Mouse (Mus musculus): Measurements from ENCODE around the gene Plscr5.

Gene Plscr5

DNA sequence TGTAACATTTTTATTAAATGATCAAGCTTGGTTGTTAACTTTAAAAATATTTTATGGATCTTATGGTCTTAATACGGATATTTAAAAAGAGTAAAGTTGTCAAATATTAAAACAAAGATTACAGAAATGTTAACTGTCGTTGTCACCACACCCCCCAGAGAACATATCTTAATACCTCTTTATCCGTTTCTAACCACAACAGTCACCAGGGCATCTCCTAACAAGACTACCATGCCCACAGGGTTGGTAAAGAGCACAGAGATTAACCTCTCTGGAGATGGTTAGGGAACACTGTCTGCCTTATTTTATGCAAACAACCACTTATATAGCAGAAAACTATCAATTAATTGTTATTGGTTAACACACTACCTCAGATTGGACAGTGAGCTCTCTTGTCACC is 34.1 kb downstream of the Plscr5 start:
- DNase-seq (ENCODE audit: low spot score in 2 of 2) = no peak

DNA sequence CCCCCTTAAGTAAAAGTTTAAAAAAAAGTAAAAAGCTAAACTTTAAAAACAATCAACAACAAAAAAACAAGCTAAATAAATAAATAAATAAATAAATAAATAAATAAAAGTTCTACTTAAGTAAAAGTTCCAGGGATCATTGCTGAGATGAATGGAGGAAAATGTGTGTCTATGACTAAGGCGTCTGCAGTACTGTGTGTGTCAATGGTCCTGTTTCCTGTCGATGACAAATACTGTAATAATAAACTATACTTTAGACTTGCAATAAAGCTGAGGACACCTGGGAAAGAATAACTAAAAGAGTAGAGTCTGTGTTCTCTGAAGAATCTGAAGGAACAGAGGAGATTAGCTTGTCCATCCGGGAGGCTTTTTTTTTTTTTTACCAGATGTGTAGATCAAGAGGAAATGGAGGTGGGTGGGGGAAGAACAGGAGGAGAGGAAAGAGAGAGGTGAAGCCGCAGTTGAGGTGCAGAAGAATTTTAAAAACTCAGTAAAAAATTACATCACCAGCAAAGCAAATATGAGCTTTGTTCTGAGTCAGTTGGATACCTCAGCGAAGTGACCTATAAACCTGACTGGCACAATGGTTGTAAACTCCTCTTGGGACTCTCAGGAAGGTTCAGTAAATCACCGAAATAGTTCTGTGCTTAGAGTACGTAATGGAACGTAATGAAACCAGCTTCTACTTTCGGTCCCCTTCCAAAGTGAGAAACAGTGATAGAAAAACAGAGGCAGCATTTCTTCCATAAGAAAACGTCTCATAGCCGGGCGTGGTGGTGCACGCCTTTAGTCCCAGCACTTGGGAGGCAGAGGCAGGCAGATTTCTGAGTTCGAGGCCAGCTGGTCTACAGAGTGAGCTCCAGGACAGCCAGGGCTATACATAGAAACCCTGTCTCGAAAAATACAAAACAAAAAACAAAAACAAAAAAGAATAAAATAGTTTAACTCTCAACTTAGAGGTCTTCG is 36.4 kb downstream of the Plscr5 start:
- no peak for DNase-seq (ENCODE audit: low spot score in 2 of 2)

DNA sequence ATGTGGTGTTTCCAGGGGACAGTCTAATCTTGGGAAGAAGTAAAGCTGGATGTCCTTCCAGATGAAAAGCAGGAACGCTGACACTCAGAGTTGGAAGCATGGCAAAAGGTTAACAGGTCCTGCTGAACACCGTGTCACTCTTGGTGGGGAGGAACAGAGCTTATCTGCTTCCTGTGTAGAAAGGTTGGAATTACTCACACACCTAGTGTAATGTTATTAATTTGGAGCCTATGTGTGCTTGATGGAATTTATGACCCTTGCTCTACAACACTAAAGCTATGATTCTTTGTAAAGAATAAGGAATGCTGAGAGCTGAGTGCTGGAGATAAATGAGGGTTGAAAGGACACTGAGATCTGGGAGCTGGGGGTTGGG is 37.1 kb downstream of the Plscr5 start:
- DNase-seq (ENCODE audit: low spot score in 2 of 2) = no peak

DNA sequence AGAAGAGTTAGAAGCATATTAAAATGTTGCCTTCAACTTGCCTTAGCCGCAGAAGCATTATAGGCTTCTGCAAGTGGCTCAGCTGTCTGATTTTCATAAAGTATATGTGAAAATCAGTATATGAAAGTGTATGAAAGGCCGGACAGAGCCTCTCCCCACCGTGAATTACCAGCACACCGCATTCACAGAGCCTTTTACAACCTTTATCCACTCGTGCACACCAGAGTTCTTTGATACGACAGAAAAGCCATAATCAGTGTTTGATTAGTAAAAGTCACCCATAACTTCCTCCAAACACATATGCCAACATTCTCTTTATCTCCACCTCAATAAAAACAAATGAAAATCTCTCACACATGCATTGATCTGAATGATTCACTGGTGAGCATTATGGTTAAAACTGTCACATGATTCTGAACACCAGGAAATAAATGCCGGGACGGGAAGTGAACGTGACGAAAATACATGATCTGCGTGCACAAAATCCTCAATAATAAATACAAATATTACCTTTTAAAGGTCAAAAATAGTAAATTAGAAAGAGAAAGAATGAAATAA is 42.2 kb downstream of the Plscr5 start:
- DNase-seq (ENCODE audit: low spot score in 2 of 2) = no peak

DNA sequence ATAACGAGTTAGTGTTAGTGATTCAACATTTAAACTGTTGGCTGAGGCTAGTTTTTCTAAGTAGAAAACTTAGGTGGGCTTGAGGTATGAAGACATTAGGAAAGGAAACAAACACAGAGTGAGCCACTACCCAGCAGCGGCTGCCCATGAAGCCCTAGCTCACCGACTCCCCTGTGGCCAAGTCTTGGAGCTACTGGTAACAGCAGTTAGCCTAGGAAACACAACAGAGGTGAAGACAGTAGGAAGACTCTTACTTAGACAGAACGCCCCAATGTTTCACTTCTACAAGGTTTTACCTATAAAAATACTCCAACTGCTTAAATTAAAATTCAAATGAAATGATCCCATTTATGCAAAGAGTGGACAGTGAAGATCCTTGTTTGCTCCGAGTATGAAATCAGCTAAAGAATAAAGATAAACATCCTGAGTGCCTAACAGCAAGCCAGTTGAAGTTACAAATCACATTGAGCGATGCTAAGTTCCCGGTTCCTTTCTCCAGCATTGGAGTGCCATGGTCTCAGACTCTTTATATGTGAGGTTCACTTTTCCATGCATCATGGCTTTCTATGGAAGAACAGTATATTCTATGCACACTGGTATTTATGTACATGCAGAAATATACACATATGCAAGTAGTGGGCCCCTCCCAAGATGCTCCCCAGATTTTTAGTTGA is 56.2 kb downstream of the Plscr5 start:
- no peak for DNase-seq (ENCODE audit: low spot score in 2 of 2)

DNA sequence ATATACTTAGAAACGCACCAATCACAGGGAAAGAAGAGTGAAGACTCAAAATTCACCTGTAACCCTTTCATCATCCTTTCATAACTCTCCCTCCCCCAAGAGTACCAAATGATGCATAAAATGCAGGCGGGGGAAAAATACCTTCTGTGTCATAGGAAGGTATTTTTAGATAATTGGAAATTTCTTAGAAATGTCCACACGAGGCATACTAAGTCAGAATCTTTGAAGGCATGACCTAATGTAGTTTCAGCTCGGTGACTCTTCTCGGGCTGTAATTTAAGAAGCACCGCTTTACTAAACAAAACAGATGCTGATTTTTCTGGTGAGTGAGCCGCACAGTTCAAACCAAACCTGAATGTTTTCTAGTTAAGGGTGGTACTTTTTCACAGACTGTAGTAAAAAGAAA is 56.7 kb downstream of the Plscr5 start, which contains the start of gene Plscr1:
TSS of gene Plscr1 (plus strand) at position 304 of the 406 bp plus-strand sequence.
- DNase-seq (ENCODE audit: low spot score in 2 of 2) = no peak

DNA sequence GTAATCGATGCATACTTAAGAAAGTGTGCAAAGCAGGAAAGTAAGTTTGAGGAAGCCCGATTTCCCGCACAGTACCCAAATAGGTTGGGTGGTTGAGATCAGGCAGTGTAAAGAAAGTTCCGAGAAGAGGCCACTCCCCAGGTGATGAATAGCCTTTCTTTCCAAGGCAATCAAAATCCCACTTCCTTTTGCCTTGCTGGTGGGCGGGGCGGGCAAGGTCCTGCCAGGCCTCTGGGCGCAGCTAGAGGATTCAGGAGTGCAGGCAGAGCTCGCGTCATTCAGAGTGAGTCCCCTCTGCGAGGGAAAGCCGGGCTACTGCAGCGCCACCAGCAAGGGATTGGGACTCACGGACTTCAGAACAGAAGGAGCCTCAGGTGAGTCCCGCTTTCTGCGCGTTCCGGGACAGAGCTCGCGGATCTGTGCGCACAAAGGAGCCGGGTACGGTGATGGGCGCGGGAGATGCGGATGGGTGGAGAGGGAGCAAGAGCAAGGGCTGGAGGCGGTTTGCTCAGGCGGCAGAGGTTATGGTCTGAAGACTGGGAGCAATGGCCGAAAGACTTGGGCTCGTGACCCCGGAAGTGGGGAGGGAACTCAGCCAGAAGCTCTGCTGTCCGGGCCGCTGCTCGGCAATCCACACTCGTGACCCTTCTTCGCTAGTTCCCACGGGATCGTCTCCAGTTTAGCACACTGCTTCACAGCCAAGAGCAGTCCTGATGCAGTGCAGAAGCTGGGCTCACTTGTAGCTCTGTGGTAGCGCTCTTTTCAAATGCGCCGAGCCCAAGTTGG is 57.4 kb downstream of the Plscr5 start:
- peak; percentile 27 to 41 for DNase-seq (ENCODE audit: low spot score in 2 of 2)

DNA sequence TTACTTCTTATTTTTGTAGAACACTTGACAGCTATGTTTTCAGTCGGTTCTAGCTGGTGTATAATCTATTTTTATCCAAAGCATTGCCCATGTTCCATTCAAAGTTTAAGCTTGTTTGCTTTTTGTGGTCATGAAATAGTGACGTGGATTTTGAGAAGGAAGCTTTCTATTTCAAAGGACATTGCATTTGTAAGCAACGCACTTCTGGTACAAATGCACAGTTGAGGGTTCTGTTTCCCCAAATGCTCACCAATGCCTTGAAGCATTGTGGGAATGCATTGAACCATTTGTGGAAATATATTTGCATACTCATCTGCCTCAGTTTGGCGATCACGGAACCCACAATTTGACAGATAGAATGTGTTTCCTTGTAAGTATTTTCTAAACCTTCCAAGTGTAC is 60.0 kb downstream of the Plscr5 start:
- no peak for DNase-seq (ENCODE audit: low spot score in 2 of 2)

DNA sequence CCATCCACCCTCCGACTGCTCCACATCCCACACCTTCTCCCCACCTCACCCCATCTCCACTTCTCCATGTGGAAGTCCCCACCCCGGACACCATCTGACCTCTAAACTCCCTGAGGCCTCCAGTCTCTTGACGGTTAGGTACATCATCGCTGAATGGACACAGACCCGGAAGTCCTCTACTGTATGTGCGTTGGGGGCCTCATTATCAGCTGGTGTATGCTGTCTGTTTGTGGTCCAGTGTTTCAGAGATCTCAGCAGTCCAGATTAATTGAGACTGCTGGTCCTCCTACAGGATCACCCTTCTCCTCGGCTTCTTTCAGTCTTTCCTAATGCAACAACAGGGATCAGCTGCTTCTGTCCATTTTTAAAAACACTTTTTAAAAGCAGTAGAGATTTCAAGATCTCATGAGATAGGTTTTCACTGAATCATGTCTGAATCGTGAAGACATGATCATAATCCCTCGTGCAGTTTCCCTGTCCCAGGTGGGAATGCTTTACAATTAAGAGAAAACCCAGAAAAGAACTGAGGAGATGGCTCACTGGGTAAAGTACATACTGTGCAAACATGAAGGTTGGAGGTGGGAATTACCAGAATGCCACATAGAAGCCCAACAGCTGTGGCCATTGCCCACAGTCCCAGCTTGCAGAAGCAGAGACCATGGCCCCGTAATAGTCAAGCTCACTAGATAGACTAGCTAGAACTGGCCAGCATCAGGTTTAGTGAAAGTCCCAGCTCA is 61.0 kb downstream of the Plscr5 start:
- no peak for DNase-seq (ENCODE audit: low spot score in 2 of 2)
